Mouse (Mus musculus) testis, adult 2 months (tissue): Measurements from ENCODE around the gene Diaph3.

Experiments
- CTCF ChIP-seq: fragments of 200-500 bp; IDR thresholded peaks from 2 replicates; pipeline ENCODE4 v1.5.1; 2012; ENCODE audit warnings: low read depth, mild to moderate bottlenecking, inconsistent platforms, low read length, moderate library complexity; ENCODE audit not compliant: control insufficient read depth, insufficient read depth, insufficient replicate concordance
- POLR2A ChIP-seq: fragments of 200-500 bp; IDR thresholded peaks from 2 replicates; pipeline ENCODE4 v1.6.1; 2012; ENCODE audit warnings: low read depth, mild to moderate bottlenecking, inconsistent platforms, low read length, moderate library complexity; ENCODE audit not compliant: control insufficient read depth

GRCm38 (mm10) chr14:87169151-87169550 lies 28.1 kb upstream of the Diaph3 start:
- TF ChIP-seq CTCF: no peak
- no peak for TF ChIP-seq POLR2A
